Mouse (Mus musculus) embryonic stem cell, embryonic (primary cell): ENCODE results near the gene Gm5089.

Source experiments
- CTCF ChIA-PET, 4 experiments: fragments of 300-600 bp in 2 of 4; fragments of 350-600 bp in 2 of 4; sonication (Branson Sonifier 250); formaldehyde crosslinking; loops; one replicate each; lab custom pipeline; 2022; ENCODE audit warnings: inconsistent platforms in 2 of 4; lab: Charles Lee
- POLR2A ChIA-PET, 4 experiments: fragments of 300-600 bp in 2 of 4; fragments of 350-600 bp in 2 of 4; sonication (Branson Sonifier 250); formaldehyde crosslinking; loops; one replicate each; lab custom pipeline; 2022; ENCODE audit warnings: antibody characterized with exemption in 4 of 4, inconsistent platforms in 1 of 4; lab: Charles Lee

The Gm5089 gene

DNA sequence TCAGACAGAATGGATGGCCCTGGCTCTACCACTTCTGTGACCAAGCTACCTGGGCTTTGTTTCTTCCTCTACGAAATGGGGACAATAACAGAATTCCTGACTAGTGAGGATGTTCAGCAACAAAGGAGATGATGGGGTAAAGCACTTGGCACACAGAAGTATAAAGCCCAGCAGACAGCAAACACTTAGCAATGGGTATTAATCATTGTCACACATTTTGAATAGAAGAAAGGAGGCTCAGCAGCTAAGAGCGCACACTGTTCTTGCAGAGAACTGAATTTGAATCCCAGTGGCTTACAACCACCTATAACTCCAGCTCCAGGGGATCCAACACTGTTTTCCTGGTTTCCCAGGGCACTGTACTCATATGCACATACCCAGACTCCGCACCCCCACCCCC, 23.3 kb downstream of the Gm5089 start:
- POLR2A ChIA-PET, result interaction anchor here in 3 of 4 experiments (0.5 to 3.6 kb wide), 23 partner anchors 9 to 972 kb away, joined by 3 to 73 read pairs (median 5); partner anchors contain the start of genes Zic5 (in 2 of the 3) and Zic2 (in 1 of the 3)
- CTCF ChIA-PET, result interaction anchor here in 2 of 4 experiments (1.0 to 1.4 kb wide), 2 partner anchors 26 to 38 kb away, joined by 3 read pairs; partner anchors contain the start of gene Zic5 (in 1 of the 2)

DNA sequence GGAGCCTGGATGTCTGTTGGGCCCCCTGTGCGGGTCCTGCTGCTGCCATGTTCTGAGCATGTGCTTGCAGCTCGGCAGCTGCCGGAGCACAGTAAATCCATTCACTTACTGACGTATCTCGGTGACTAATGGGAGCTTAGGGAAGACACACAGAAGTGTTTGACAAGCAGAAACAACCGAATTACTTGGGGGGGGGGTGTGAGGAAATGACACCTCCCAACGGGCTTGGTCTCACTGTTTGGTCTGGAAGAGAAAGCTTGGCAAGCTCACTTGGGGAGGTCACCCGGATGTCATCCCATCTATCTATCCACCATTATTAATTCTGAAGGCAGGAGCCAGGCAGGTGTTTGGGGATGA, 23.7 kb downstream of the Gm5089 start:
- ChIA-PET POLR2A (interaction anchor here (0.5 to 3.6 kb wide), 32 partner anchors 7 to 971 kb away, joined by 3 to 73 read pairs (median 4); partner anchors contain the start of genes Zic5 (in 3 of the 4) and Zic2 (in 1 of the 4)), CTCF (interaction anchor here (0.6 to 1.4 kb wide), 5 partner anchors 9 to 793 kb away, joined by 3 to 4 read pairs (median 3); partner anchors contain the start of gene Zic5 (in 1 of the 4))

DNA sequence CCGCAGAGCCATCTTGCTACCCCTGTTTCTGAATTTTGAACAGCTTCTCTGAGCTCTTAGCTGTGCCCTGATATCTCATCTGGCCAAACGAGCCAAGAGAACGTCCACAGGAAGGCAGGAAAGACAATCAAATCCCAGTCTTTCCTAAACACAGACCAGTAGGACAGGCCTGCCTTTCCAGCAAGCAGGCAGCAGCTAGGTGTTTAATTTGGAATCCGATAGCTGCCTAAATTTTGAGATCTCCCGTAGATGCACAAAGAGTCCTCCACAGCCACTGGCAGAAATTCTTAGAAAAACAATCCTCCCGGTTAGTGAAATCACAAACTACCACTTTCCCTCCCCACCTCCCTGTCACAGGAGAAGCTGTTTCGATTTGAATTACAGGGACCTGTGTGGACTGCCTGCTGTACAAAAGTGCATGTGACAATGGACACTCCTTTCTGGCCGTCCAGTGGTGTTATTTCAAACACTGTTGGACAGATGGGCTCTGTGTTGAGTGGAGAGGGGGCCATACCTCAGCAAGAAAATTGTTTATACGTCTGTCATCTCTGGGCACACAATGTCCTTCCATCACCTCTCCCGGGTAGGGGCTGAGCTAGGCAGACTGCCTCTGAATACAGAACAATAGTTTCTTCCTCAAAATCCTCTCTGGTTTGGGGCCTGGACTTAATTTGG, 24.2 kb downstream of the Gm5089 start:
- POLR2A ChIA-PET, result interaction anchor here (0.5 to 3.6 kb wide), 31 partner anchors 8 to 486 kb away, joined by 3 to 73 read pairs (median 4); partner anchors contain the start of genes Zic2 (in 2 of the 4) and Zic5 (in 2 of the 4)

DNA sequence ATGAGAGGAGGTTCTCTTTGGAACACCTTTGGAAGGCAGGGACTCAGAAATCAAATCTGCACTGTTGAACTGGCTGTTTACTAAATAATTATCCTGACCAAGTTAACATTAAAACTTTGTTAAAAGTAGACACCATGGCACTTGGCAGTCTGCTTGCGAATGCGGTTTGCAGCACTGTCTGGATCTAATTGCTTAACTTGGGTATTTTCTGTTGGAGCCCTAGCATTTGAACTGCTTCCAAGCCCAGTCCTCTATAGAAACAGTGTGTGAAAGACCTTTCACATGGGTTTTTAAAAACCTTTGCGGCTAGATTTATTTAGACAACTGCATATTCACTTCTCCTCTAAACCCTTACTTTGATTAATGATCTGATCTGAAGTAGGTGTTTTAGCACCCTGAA, 26.5 kb downstream of the Gm5089 start:
- ChIA-PET POLR2A (interaction anchor here in 3 of 4 experiments (0.6 to 10.3 kb wide), 8 partner anchors 9 to 51 kb away, joined by 3 to 262 read pairs (median 7); partner anchors contain the start of gene Zic2 (in 1 of the 3)), CTCF (no interaction called here)

More for the DNA sequence above, 24.2 kb downstream of the Gm5089 start:
- CTCF ChIA-PET, result interaction anchor here (0.6 to 1.4 kb wide), 5 partner anchors 9 to 793 kb away, joined by 3 to 4 read pairs (median 3); partner anchors contain the start of gene Zic5 (in 1 of the 4)

DNA sequence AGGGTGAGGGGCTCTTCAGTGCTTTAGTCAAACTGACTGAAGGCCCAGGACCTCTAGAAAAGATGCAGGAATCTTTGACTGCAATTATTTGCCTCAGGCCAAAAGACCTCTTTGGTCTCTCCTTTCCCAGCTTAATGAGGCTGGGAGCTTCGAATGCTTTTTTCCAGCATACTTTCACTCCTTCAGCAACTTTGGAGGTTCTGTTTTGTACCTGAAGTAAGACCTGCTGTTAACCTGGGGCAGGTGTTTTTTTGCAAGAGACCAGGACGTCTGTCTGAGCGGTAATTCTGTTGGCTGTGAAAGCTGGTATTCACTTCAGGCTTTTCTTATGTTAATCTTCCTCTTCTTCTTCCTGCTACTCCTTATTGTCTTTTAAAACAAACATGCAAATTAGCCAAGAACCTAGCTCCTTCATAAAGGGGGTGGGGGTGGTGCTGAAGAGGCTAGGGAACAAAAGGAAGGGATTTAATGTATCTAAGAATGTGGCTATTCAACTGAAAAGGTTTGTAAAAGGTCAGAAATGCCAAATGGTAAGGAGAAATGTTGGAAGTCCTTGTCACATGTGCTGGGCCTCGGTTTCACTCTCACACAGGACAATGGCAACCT, 34.6 kb downstream of the Gm5089 start:
- ChIA-PET CTCF (interaction anchor here (0.6 to 2.0 kb wide), 15 partner anchors 11 to 1036 kb away, joined by 3 to 6 read pairs (median 3); partner anchors contain the start of genes Stk24 (in 1 of the 4) and Zic2 (in 1 of the 4)), POLR2A (interaction anchor here (0.5 to 10.5 kb wide), 147 partner anchors 9 to 944 kb away, joined by 3 to 262 read pairs (median 5); partner anchors contain the start of genes Gm5089 (in 4 of the 4), Zic5 (in 4 of the 4), Zic2 (in 3 of the 4) and Clybl (in 1 of the 4))

DNA sequence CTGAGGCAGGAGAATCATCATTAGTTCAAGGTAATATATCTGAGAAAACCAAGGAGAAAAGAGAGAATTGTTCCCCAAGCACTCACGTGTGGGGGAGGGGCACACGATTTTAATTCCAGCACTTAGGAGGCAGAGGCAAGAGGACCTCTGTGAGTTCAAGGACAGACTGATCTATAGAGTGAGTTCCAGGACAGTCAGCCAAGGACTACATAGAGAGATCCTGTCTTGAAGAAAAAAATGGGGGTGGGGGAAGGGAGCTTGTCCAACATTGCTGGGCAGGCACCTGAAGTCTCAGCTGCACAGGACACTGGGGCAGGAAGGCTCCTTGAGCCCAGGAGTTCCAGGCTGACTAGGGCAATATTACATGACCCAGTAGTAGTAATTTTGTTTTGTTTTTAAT, 36.1 kb downstream of the Gm5089 start:
- CTCF ChIA-PET, result interaction anchor here in 1 of 4 experiments (0.6 to 2.0 kb wide), 2 partner anchors 19 to 120 kb away, joined by 3 to 6 read pairs; no protein-coding TSS in a partner anchor

DNA sequence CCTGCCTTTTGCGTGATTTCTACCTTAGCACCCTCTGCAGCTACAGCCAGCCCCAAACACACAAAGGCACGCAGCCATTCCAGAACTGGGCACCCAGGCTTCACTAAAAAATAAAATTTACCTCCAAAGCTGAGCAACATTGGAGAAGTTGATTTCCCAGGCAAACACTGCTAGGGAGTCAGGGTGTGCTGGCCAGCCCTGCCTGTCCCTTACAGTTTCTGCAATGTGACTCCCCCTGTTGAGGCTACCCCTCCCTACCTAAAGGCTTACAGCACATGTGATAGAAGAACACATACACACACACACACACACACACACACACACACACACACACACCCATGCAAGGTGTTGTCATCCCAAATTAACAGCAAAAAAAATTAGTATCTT, 37.4 kb downstream of the Gm5089 start:
- ChIA-PET POLR2A (interaction anchor here in 3 of 4 experiments (0.6 to 10.5 kb wide), 8 partner anchors 14 to 185 kb away, joined by 3 to 222 read pairs (median 6); partner anchors contain the start of gene Gm5089 (in 1 of the 3)), CTCF (interaction anchor here in 3 of 4 experiments (0.6 to 0.8 kb wide), 3 partner anchors 36 to 77 kb away, joined by 4 to 5 read pairs (median 4); no protein-coding TSS in a partner anchor)

More for the DNA sequence above, 36.1 kb downstream of the Gm5089 start:
- POLR2A ChIA-PET, result interaction anchor here (0.6 to 10.5 kb wide), 50 partner anchors 9 to 215 kb away, joined by 3 to 262 read pairs (median 14); partner anchors contain the start of genes Gm5089 (in 3 of the 4), Zic2 (in 3 of the 4), Zic5 (in 2 of the 4) and Gm10837 (in 1 of the 4)

DNA sequence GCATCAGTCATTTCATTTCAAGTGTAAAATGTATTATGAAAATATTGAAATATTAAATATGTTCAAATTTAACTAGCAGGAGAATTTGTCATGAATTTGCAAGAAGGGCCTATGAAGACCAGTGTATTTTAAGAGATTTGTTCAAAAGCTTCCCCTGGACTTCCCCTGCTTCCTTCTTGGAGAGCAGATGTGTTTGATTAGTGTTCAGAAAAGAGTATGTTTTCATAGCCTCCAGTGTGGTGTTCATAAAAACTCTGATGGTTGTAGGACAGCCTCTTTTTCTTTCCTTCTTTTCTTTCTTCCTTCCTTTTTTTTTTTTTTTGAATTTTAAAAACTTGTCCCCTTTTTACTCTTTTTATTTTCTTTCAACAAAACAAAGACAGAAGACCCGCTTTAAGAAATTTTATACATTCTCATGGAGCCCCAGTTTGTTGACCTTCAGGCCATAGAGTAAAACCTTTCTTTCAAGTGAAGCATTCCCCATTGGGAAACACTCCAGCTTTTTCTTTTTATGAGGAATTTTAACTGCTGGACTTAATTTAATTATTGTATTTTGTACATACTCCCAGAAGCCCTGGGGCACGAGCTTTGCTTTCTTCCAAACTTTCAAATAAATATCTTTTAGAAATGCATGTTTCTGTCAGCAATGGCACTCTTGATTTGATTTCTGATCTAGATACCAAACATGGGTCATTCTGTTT, 37.9 kb downstream of the Gm5089 start:
- ChIA-PET POLR2A (interaction anchor here in 3 of 4 experiments (0.6 to 10.5 kb wide), 10 partner anchors 15 to 184 kb away, joined by 3 to 222 read pairs (median 4); partner anchors contain the start of gene Zic5 (in 1 of the 3)), CTCF (interaction anchor here in 2 of 4 experiments (0.6 to 0.8 kb wide), 2 partner anchors 37 to 77 kb away, joined by 4 to 5 read pairs; no protein-coding TSS in a partner anchor)

DNA sequence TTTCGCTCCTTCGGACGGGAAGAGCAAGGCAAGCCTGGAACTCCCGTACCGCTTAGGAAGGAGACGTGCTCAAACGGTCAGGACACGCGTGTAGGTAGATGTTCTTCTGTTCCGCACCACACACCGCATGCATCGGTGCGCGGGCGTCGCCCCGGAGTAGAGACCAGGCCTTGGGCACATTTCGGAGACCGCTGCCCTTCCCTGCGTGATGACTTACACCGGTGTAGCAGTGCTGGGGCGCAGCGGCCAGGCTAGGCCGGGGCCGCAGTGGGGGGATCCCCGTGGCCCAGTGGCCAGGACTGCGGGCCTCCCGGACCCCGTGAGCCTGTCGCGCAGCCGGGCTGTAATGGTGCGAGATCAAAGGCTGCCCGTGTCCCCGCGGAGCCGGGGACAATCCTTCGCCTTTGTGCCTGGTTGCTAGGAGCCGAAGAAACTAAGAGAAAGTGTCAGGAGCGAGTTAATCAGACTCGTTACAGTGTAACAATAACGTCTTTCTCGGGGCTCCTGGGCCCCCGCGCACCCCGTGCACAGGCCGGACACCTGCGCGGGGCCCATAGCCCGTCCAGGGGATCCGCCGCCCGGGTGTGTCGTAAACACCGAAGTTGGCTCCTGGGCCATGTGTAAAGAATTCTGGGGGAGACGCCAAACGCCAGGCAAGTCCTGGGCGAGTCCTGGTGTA, 44.2 kb downstream of the Gm5089 start:
- ChIA-PET CTCF (no interaction called here), POLR2A (interaction anchor here in 2 of 4 experiments (0.8 to 2.0 kb wide), 3 partner anchors 8 to 68 kb away, joined by 3 to 5 read pairs (median 3); partner anchors contain the start of gene Zic2 (in 1 of the 2))

DNA sequence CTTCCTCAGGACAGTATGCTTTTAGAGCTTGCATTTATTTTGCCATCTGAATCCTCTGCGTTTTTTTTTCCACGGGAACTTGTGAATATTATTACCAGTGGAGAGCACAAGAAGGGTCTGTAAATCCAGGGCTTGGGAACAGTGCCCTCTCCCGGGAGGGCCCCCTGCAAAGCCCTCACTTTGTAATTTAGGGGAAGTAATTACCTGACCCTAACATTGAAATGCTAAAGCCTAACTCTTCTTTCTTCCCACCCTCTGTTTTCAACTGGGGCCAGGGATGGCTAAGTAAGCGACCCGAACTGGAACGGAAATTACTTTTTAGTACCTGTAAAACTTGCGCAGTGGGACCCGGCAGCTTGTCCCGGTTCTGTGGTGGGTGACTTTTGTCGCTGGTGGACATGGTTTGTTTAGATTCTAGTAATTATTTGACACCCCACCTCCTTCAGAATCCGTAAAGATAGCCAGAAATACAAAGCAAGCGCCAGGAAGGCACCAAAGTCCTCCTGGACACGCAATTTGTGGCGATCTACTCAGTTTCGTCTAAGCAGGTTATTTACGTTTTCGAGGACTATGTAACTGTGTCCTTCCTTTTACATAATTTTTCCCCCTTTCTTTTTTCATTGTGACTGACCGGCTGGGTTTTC, 44.9 kb downstream of the Gm5089 start:
- POLR2A ChIA-PET, result interaction anchor here in 3 of 4 experiments (0.6 to 1.9 kb wide), 10 partner anchors 9 to 114 kb away, joined by 3 to 14 read pairs (median 3); partner anchors contain the start of gene Zic2 (in 1 of the 3)
- CTCF ChIA-PET, result interaction anchor here in 1 of 4 experiments (0.8 to 1.0 kb wide), 2 partner anchors 10 to 48 kb away, joined by 3 to 5 read pairs; no protein-coding TSS in a partner anchor

DNA sequence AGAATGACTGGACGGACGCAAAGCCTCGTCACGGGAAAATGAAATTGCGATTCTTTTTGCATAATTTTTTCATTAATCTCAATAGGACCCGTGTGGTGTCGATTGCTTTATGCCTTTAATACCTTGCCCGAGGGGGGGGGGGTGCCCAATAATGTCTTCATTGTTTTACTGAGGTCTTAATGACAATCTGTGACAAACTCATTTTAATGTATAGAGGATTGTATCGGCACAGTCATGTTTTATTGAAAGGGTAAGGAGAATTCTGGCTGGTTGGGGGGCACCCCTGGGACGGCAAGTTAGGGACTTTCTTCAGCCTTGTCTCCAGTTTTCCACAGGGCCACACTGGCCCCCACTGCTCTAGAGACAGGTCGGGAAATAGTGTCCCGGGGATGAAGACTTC, 45.7 kb downstream of the Gm5089 start:
- POLR2A ChIA-PET, result interaction anchor here in 3 of 4 experiments (0.6 to 1.9 kb wide), 7 partner anchors 11 to 68 kb away, joined by 3 to 14 read pairs (median 3); no protein-coding TSS in a partner anchor
- CTCF ChIA-PET, result interaction anchor here in 1 of 4 experiments (0.8 to 1.0 kb wide), 2 partner anchors 11 to 48 kb away, joined by 3 to 5 read pairs; no protein-coding TSS in a partner anchor

DNA sequence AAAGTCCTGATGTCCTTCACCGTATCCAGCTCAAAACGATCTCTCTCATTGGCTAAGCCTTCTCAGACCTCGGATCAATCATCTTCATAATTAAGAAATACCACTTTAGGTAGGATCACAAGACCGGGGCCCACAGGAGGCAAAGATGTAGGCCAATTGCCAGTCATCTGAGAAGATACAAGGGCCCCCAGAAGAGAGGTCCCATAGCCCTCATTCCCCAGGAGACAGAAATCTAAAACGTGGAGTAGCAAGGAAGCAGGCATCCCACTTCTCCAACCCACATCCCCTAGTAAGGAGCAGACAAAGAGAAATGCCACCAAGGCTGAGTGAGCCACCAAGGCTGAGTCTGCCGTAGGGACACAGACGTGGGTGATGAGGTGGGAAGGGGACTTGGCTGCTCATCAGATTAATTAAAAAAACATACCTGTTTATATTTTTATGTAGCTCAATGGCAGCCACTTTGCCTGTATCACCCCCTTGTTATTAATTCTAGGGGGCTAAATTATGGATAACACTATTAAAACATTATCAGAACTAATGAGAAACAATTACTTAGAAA, 46.2 kb downstream of the Gm5089 start:
- CTCF ChIA-PET, result interaction anchor here in 1 of 4 experiments (0.8 kb wide), 1 partner anchor 49 kb away, joined by 3 read pairs; no protein-coding TSS in a partner anchor
- POLR2A ChIA-PET, result interaction anchor here in 3 of 4 experiments (0.6 to 1.9 kb wide), 5 partner anchors 11 to 30 kb away, joined by 3 to 14 read pairs (median 3); no protein-coding TSS in a partner anchor

DNA sequence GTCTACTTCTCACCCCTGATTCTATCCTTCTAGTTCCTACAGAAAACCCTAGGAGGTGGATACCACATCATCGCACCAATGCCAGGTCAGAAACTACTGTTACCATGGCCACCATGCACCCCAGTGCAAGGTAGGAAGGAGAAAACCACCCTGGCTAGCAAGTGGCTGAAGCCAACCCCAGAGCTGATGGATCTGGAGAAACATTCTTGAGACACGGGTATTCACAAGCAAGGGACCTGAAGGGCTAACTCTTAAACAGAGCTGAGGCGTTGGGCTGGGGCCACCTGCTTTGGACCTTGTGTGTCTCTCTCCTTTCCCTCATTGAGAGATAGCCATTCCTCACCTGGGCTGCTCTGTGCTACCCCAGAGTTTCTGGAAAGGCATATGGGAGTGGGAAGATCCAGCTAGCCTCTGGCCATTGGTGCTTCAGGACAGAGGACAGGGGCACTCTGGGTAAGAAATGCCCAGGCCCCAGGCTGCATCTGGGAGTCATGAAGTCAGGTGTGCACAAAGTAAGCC, 47.4 kb downstream of the Gm5089 start:
- CTCF ChIA-PET, result no interaction called here
- POLR2A ChIA-PET, result interaction anchor here (0.6 to 8.4 kb wide), 18 partner anchors 8 to 299 kb away, joined by 3 to 46 read pairs (median 3); partner anchors contain the start of gene Zic5 (in 1 of the 4)

DNA sequence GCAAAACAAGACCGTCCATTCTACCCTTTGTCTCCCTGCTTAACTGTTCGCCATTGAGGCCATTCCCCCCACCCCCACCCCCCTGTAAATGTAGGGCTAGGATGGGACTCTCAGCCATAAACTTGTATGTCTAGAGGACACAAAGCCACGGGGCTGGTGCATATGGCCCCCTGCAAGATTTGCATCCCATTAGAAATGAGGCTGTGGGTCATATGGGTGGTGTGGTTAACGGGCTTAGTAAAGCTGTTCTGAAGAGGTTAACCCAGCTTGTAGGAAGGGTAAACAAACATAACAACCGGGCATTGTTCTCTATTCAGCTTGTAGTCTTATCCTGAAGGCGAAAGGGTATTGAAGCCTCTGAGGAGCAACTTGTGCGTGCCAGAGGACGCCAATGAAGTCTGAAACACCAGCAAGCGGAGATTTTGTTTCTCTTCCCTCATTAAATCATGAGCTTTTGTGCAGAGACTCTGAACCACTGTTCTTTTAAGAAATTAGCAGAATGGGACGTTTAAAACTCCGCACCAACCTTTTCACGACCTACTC, 48.1 kb downstream of the Gm5089 start:
- POLR2A ChIA-PET, result interaction anchor here (0.5 to 8.4 kb wide), 19 partner anchors 9 to 147 kb away, joined by 3 to 46 read pairs (median 4); partner anchors contain the start of gene Zic5 (in 1 of the 4)
- CTCF ChIA-PET, result no interaction called here

DNA sequence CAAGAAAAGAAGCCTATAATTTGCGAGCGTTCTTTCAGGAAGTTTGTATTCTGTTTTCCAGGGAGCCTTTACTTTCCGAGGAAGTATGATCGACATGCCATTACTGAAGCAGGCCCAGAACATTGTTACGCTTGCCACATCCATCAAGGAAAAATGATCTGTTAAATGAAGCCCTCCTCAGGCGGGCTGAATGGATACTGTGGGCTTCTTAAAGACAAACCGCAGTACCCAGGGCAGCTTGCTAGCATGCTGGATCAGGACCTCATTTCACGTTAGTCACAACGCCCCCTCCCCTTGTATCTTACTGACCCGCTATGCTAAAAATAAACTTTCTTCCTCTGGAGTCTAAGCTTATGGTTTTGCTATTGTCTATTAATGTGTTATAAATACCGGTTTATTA, 49.0 kb downstream of the Gm5089 start:
- CTCF ChIA-PET, result no interaction called here
- POLR2A ChIA-PET, result interaction anchor here in 3 of 4 experiments (0.5 to 8.4 kb wide), 5 partner anchors 14 to 34 kb away, joined by 3 to 46 read pairs (median 8); no protein-coding TSS in a partner anchor
